Mouse (Mus musculus) left cerebral cortex, adult 2 months (tissue): ENCODE data around the gene Umps. TPM values are rescaled to one million over a fixed set of nuclear protein-coding genes. Genes with fewer than 3 reads are reported as not detected.
A peak's percentile ranks its signal among the peaks of the same experiment; 100 is the strongest.

ENCODE experiments used
- DNase-seq, 2 experiments: peaks; one replicate each; pipeline ENCODE4 v3.0.0; 2021 to 2022; ENCODE audit warnings: low spot score in 2 of 2, mixed read lengths in 1 of 2; ENCODE audit errors: extremely low spot score in 1 of 2
- H3K27ac ChIP-seq: fragments of 200-600 bp; 2 replicates; pipeline ENCODE4 v1.8.1; 2022
- H3K4me3 ChIP-seq: fragments of 200-600 bp; 2 replicates; pipeline ENCODE4 v1.8.1; 2022
- CTCF ChIP-seq: fragments of 200-600 bp; IDR thresholded peaks from 2 replicates; pipeline ENCODE4 v1.8.1; 2022; ENCODE audit warnings: antibody characterized with exemption, mild to moderate bottlenecking, moderate library complexity
- intact Hi-C: fragments of 180-260 bp; cut with DNase I; formaldehyde crosslinking; loops from one replicate; pipeline ENCODE4 v1.15.1; 2025
- total RNA-seq, 2 experiments: library from RNA; stranded (reverse); gene quantifications; 2 replicates each; pipeline ENCODE4 v1.2.3; 2021

The Umps gene
- total RNA-seq, 2 experiments from 2014 or later = 14.4 to 15.0 TPM

DNA sequence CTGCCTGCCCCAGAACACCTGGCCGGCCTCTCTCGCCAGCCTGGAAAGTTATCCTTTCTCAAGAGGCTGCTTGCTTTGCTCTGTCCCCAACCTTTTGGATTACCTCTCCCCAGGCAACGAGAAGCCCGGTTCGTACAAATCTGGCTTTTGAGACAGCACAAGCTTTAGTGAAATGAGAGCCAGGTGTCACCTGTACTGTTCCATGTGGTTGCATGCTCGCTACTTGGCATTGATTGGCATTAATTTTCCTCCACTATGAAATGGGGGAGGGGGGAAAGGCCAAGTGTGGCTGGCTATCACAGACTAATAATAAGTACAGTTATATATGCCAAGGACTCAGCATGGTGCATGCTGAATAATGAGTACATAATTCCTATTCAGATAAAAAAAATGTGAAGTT is 27.5 kb upstream of the Umps start:
- DNase-seq = no peak
- Histone ChIP-seq H3K4me3 (no peak overlapping the region), H3K27ac (no peak overlapping the region)
- intact Hi-C loops = no loop called here
- no peak for TF ChIP-seq CTCF

DNA sequence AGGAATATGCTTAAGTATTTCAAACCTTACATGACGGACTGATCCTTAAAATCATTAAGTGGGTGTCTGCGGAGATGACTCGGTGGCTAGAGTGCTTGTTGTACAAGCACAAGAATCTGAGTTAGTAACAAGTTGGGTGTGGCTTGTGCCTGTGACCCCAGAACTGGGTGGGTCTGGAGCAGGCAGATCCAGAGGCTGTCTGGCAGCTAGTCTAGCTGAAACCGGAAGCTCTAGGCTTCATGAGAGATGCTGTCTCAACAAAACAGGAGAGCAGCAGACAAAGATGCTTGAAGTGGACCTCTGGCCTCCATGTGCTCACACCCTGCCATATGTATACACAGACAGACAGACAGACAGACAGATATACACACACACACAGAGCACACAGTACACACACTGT is 23.9 kb upstream of the Umps start:
- intact Hi-C loops = no loop called here
- Histone ChIP-seq H3K27ac (no peak overlapping the region), H3K4me3 (no peak overlapping the region)
- TF ChIP-seq CTCF = no peak
- no peak for DNase-seq

DNA sequence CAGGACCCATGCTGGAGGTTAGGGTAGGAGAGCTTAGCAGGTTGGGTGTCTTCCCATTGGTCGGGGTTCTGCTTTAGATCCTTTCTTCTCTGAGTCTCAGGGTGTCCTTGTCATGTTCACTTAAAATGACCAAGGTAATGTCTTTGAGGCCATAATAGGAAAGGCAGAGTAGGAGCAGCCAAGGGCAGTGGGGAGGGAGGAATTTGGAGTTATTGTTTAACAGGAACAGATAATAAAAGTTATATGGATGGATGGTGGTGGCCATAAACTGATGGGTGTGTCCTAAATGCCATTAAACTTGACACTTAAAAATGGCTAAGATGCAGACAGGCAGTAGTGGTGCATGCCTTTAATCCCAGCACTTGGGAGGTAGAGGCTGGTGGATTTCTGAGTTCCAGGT is 22.3 kb upstream of the Umps start:
- Histone ChIP-seq H3K4me3 (no peak overlapping the region), H3K27ac (no peak overlapping the region)
- no peak for DNase-seq
- TF ChIP-seq CTCF = no peak
- intact Hi-C loops = no loop called here

DNA sequence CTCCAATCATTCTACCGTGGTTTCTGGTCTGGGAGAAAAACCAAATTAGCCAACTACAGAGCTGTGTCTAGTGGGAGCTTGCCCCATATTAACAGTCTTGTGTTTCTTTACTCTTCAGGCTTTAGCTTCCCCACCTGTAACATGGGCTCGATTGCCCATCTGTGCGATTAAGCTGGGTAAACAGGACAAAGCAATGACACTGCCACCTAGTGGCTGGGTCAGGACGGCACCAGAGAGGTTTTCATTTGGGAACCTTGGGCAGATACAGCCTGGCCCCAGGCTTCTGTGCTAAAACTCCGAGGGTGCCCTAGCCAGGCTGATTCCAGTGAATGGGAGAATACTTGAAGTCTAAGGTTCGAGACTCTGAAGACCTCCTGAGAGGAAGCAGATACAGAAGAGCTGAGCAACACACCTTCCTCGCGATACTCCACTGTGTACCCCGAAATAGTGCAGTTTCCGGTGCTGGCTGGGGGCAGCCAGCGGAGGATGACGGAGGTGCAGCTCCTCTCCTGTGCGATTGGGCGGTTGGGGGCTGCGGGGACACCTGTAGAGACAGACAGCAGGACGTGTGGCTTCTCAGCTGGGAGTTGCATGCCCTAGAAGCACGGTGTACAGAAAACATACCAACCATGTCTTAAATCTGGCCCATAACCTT is 21.6 kb upstream of the Umps start:
- H3K27ac ChIP-seq = no peak overlapping the region
- intact Hi-C loops = loop anchor here (1.0 kb wide), 1 partner anchor 168 kb away; no protein-coding TSS in a partner anchor
- TF ChIP-seq CTCF = peak; percentile 87
- peak; percentile 44 to 53 for DNase-seq
- no peak overlapping the region for H3K4me3 ChIP-seq

DNA sequence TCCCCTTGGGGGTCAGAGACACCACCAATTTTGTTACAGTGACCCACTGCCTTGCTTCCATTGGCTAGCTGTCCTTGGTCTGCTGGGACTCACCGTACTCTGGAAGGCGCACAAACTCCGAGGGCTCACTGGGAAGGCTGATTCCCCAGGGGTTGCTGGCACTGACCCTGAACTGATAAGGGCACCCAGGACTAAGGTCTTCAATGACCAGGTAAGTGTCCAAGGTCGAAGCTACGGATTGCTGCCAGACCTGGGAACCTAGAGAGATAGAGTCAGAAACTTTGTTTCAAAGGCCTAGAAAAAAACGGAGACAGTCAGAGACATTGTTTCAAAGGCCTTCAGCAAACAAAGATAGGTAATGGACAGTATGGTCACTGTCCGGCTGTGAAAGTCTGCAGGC is 20.2 kb upstream of the Umps start:
- no peak for TF ChIP-seq CTCF
- H3K27ac ChIP-seq = no peak overlapping the region
- intact Hi-C loops = no loop called here
- DNase-seq = no peak
- H3K4me3 ChIP-seq = no peak overlapping the region

DNA sequence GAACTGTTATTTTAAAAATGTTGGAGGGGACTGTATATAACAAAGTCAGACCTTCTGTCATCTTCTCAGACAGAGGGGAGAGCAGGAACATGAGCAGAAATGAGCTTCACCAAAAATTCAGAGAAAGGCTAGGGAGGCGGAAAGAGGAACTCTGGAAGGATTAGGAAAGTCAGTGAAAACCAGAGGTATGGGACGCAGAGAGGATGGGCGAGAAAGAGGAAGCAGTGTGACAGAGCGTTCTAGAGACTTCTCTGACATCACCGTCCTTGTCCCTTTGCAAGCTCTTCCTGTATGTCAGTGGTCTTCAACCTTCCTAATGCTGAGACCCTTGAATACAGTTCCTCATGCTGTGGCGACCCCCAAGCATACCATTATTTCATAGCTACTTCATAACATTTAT is 18.5 kb upstream of the Umps start:
- Histone ChIP-seq H3K4me3 (no peak overlapping the region), H3K27ac (no peak overlapping the region)
- intact Hi-C loops = no loop called here
- no peak for DNase-seq
- TF ChIP-seq CTCF = no peak

DNA sequence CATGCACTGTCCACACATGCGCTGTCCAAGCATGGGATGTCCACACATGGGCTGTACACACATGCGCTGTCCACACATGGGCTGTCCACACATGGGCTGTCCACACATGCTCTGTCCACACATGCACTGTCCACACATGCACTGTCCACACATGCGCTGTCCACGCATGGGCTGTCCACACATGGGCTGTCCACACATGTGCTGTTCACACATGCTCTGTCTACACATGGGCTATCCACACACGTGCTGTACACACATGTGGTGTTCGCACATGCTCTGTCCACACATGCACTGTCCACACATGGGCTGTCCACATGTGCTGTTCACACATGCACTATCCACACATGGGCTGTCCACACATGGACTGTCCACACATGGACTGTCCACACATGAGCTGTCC is 16.9 kb upstream of the Umps start:
- DNase-seq = no peak
- intact Hi-C loops = no loop called here
- no peak overlapping the region for H3K27ac ChIP-seq
- TF ChIP-seq CTCF = no peak
- H3K4me3 ChIP-seq = no peak overlapping the region

DNA sequence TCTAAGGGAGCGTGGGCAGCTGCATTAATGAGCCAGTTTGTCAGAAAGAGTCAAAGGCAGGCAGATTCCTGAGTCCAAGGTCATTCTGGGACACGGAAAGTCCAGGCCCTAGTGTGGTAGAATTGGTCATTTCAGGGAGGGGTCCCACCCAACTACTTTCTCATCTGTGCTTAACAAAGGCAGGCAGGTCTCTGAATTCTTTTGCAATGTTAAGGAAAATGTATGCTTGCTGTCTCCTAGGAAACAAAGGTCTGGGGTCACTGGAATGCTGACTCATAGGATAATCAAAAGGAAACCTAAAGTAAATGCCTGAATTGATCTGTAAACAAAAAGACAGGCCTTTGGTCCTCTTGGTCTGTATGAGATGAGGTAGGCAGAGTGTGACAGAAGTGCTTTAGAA is 13.0 kb upstream of the Umps start:
- DNase-seq = no peak
- no peak for TF ChIP-seq CTCF
- intact Hi-C loops = no loop called here
- Histone ChIP-seq H3K27ac (no peak overlapping the region), H3K4me3 (no peak overlapping the region)

DNA sequence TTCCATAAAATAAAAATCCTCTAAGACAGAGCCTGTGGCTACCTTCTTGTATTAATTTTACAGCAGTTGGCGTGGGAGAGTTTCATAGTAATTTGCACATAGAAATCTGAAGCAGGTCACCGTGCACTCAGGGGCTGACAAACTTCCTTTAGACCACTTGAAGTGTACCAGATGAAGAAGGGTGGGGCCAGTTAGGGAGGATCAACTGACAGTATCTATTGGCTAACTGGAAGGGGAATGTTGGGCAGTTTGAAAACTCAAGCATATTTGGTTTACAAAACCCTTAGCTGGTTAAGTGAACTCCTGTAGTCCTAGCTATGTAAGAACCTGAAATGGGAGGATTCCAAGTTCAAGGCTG is 424 bp upstream of the Umps start:
- DNase-seq = no peak
- no peak for TF ChIP-seq CTCF
- peak overlapping the region; percentile 78 for H3K27ac ChIP-seq
- H3K4me3 ChIP-seq = peak overlapping the region; percentile 65
- intact Hi-C loops = no loop called here

DNA sequence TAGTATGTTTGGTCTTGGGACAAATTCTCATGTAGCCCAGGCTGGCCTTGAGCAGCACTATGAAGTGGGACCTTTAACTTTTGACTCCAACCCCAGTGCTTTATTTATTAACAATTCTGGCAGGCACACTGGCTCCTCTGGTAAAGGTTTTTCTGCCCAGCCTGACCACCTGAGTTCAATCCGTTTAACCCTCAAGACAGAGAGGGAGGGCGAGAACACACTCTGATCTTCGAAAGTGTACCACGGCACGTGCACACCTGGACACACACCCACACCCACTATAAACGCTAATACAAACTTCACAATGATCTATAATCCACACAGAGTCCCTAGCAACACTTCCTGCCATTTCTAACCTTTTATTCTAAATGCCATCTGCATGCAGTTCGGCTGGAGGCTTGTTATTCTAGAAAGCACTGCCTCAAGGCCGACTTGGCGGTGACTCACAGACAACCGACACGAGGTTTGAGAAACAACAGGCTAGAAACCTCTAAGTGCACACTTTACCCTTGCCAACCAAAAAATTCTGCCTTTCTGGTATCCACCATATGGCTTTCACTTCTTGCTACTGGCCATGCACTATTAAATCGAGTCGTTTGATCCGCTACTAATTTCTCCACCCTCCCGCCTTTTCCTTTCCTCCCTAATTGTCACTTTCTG is 830 bp downstream of the Umps start:
- no peak for TF ChIP-seq CTCF
- intact Hi-C loops = no loop called here
- no peak overlapping the region; the same call in 1 of the 2 replicates for H3K27ac ChIP-seq
- no peak for DNase-seq
- H3K4me3 ChIP-seq = peak overlapping the region; percentile 65

DNA sequence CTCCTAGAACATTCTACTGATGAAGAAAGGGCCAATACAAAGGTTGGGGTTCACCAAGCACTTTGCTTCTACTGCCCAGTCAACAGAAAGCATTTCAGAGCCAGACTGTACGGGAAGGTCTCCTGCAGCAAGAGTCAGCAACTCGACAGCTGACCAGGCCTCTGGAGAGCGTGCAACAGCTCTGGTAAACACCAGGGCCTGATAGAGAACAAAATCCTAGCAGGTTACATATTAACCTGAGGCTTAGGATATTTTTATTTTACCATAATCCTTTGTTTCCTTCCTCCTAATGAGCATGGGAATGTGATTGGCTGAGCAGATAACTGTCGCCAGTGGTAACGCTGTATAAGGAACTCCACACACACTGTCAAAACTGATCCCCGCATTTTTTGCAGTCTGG is 3.3 kb downstream of the Umps start:
- TF ChIP-seq CTCF = no peak
- intact Hi-C loops = no loop called here

DNA sequence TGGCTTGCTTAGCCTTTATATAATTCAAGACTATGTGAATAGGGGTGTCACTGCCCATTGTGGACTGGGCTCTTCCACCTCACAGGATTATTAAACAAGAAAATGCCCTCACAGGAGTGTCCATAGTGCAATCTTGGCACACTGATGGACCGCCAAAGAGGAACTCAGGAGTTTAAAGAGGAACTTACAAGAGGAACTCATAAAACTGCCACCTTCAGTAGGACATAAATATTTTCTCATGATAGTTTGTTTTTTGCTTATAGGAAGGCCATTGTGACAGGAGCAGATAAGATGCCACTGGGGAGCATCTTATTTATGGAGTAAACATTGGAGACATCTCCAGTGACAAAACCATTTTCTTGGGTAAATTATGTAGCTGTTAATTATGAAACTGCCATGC is 12.0 kb downstream of the Umps start:
- TF ChIP-seq CTCF = no peak
- DNase-seq = no peak
- no peak overlapping the region for H3K27ac ChIP-seq
- intact Hi-C loops = no loop called here
- H3K4me3 ChIP-seq = no peak overlapping the region

More for the DNA sequence above, 3.3 kb downstream of the Umps start:
- H3K27ac ChIP-seq = no peak overlapping the region
- H3K4me3 ChIP-seq = no peak overlapping the region
- DNase-seq = no peak

DNA sequence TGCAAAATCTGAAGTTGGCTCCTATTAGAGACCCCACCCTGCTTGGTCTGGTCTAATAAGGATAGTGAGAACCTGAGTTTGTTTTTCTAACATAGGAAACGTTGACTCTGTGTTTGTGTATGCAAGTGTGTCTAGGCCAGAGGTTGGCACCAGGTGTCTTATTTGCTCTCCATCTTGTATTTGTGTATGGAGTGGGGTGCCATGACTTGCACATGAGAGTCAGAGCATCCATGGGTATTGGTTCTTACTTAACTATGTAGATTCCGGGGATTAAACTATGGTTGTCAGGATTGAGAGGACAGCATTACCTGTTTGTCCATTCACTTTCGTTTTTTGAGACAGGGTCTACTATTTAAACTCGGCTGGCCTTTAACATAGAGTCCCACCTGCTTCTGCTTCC is 13.8 kb downstream of the Umps start:
- Histone ChIP-seq H3K4me3 (no peak overlapping the region), H3K27ac (no peak overlapping the region)
- no peak for DNase-seq
- intact Hi-C loops = no loop called here
- TF ChIP-seq CTCF = no peak
